Mouse (Mus musculus): Measurements from ENCODE around the gene Gprasp2.

GRCm38 (mm10) chrX:135885411-135886233 is 46.8 kb downstream of the Gprasp2 start:
- TF ChIP-seq CTCF (IDR thresholded peaks at IDR 0.05; ENCODE audit: low read depth): peak; percentile 9; the same call in 1 of the 2 replicates
- no peak for TF ChIP-seq EP300 (IDR thresholded peaks at IDR 0.05; ENCODE audit: low read depth)
